Mouse (Mus musculus) CD8-positive naive resting alpha-beta T cell, adult 2 months (primary cell): ENCODE results near the gene Arl14.
A peak's percentile ranks its signal among the peaks of the same experiment; 100 is the strongest.

Source experiments
- DNase-seq, 2 experiments: peaks; one replicate each; pipeline ENCODE4 v3.0.0; 2022; ENCODE audit warnings: low read depth in 2 of 2, low spot score in 2 of 2

Gene Arl14

DNA sequence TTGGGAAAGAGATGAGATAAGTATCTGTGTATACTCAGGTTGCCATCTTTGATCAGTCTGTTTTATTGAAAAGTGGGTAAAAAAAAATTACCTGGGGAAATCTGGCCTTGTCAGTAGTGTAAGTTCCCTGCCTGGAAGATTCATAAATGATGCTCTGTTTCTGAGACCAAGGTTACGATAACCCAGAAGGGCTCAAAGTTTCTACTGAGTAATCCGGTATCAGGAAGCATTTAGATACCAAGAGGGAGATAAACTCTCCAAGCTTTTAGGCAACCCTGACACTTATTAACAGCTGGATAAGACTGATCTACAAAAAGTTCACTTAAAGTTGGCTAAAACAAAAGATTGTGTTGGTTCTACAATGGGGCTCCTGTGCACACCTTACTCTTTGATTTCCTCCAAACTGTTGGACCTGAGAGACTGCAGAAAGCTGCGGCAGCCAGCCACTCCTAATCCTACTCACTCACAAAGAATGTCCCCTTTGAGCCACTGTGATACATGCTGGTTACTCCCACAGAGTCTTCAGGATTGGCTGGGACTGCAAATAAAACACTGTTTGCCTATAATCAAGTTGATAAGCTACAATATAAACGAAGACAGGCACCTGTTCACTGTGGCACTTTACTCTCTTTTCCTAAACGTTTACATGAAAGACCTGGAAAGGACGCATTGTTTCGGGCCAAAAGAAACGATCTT lies at the start of gene Arl14:
Arl14 (plus strand) TSS at position 614 of the 696 bp plus-strand sequence.
- no peak for DNase-seq

DNA sequence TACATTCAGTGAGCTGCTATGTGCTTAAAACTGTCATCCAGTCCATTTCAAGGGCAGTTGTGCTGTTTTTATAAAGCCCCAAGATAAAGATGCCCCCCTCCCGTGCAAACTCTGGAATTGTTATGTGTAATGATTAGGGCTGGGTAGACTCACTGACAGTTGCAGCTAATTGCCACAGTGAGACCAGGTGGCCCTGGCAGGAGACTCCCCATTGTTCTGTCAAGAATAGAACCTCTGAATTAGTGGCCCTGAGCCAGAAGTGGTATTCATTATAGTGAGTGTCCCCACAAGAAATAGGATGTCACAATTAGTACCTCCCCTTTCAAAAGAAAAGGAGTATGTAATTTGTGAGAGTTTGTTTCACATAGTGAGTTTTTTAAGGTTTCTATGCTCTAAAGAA lies 47.0 kb upstream of the Arl14 start:
- no peak for DNase-seq

DNA sequence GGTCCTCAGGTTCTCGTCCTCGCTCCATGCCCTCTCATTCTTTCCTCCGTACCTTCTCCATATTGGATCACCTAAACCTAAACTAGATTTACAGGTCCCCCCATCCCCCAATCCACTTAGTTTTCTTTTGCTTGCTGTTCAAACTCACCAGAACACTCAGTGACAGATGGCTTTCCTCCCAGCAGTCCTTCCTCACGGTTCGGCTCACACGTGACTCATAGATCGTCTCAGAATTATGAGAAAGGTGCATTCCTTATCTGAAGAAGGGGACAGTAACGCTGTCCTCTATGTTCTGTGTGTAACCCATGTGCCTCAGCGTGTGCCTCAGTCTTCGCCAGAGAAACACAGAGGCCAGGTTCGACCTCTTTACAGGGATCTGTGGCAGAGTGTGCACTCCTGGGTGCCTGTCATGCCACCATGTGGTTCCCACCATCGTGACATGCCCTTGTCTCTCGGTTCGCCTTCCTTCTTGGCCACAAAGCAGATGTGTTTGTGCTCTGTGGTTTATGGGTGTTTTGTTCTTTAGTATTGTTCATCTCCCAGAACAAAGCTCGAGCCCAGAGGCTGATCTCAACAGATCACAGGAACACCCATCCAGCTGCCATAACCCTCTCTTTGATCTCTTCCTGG lies 44.9 kb upstream of the Arl14 start:
- DNase-seq: peak; percentile 84 to 88

DNA sequence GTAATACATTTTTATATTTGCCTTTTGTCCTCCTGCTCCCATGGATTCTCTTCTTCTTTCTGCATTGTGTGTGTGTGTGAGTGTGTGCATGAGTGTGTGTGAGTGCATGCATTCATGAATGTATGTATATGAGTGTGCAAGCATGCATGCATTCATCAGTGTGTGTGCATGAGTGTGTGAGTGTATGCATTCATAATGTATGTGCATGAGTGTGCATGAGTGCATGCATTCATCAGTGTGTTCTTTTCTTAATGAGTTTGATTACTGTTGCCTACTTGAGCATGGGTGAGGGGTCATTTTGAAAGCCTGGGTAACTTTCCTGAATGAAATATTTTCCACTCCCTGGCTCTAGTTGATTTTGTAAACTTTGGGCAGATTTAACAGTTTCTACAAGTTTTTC lies 44.3 kb upstream of the Arl14 start:
- no peak for DNase-seq

DNA sequence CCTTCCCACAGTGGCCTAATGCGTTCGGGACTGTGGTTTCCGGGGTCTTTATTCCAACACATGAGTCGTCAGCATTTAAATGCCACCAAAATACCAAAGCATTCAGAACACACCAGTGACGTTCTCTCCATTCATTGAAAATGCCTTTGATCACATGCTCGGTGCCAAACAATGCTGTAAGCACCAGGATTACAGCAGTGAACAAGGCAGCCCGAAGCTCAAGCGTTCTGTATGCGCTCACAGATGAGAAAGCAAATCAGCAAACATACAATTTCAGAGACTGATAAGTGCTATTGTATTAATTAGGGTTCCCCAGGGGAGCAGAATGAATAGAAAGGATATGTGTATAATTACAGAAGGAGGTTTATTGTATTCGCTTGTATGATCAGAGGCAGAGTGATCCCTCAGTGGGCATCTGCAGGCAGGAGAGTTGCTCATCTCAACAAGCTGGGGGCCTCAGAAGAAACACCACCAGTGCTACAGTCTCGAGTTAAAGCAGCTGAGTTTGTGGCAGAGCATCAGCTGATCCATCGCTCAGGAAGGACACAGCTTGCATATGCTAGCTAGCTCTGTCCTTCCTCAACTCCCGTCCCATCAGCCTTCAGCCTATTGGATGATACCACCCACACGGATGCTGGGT lies 43.7 kb upstream of the Arl14 start:
- DNase-seq: no peak

DNA sequence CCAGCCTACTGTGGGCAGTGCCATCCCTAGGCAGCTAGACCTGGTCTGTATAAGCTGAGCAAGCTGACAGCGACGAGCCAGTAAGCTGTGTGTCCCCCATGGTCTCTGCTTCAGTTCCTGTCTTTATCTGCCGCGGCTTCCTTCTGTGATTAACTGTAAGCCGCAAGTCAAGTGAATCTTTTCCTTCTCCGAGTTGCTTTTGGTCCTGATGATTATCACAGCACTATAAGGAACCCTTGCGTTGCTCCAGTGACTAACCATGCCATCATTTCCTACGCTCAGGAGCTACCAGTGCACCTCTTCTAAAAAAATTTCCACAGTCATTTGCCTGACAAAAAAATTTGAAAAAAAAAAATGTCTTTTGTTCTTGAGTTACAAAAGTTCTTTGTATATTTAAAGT lies 40.7 kb upstream of the Arl14 start:
- no peak for DNase-seq

DNA sequence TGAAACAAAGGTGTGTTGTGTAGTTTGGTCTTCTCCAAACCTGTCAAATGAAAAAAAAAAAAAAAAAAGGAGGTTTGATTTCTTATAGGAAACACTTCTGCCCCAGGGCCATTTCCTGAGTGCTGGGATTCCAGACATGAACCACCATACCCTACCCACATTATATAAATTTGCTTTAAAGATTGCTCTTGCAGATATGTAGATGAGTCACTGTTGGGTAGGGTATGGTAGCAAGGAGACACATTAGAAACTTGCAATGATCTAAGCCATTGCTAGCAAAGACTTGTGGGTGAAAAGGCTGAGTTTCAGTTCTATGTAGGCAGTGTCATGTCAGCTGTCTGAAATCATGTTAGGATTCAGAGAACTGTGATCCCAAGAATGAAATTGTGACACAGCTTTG lies 40.0 kb upstream of the Arl14 start:
- no peak for DNase-seq

DNA sequence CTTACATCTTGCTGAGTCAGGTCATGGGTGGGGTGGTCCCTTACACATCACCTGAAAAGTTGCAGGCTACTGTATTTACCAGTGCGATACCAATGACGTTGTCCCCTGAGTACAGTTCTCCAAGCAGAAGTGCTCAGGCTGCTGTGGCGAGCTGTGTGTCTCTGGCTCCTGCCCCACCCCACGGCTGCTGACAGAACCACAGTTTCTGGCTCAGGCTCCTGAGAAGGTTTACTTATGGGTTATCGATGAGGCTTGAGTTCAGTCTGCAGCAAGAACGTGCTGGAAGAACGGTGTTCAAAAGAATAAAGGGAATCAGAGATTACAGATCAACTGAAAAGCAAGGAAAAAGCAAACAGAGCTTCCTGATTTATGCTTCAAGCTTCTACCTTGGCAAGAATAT lies 37.0 kb upstream of the Arl14 start:
- no peak for DNase-seq

DNA sequence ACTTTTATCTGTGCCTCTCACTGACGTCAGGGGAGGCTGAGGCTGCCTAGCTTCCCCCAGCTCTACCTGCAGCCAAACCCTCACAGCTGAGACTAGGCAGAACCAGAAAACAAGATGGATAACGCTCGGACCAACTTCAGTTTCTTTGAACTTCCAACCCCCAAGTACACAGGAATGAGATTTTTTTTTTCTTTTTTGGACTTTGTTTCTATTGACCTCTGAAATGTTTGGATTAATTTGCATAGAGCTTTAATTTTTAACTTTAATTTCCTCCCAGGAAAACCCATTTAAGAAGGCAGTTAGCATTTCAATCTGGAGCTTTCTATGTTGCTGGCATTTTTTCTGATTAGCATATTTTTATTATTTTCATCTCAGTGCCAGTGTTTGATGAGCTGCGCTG lies 36.2 kb upstream of the Arl14 start:
- no peak for DNase-seq

DNA sequence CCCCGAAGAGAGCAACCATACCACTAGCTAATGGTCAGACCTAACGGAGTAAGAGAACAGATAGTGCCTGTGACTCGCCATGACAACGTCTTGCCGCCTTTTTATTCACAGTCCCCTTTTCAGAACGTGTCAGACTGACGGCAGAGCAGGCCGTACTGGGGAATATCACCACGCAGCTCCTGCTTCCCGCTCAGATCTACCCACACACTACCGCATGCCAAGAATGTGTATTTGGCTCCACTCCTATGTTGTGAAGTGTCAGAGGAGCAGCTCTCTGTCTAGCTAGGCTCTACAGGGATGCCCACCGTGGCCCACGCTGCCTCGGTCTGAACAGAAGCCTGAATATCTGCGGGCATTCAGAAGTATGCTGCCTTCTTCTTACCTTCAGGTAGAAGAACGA lies 35.6 kb upstream of the Arl14 start:
- DNase-seq: no peak

DNA sequence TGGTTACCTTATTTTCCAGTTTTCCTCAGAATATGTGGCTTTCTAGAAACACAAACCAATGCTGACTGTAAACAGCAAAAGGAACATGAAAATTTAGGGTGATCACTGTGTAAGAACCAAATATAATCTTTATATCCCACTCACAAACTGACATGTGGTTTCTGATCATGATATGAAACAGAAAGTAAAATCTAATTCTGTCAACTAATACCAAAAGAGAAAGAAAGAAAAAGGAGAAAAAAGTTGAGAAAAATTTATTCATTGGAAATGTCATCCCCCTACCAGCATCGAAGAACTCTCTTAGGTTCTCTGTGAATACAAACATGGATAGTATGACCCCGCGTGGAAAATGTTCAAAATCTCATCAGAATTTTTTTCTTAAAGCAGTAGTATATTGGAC lies 29.2 kb upstream of the Arl14 start:
- DNase-seq: no peak

DNA sequence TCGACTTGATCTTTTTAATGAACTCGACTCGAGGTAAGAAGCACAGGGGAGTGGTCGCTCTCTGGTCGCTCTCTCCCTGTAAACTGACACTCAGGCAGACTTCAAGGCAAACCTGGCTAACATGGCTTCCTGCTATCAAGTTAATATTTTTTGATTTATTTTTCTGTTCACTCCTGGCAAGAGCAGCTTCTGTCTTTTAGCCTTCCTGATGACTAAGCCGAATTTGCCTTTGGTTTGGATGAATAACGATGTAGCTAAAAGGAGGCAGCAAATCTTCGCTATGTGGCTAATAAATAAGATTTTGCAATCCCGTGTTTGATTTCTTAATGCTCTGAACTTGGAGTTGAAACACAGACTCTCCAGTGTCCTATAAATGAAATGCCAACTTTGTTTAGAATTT lies 27.7 kb upstream of the Arl14 start:
- no peak for DNase-seq

DNA sequence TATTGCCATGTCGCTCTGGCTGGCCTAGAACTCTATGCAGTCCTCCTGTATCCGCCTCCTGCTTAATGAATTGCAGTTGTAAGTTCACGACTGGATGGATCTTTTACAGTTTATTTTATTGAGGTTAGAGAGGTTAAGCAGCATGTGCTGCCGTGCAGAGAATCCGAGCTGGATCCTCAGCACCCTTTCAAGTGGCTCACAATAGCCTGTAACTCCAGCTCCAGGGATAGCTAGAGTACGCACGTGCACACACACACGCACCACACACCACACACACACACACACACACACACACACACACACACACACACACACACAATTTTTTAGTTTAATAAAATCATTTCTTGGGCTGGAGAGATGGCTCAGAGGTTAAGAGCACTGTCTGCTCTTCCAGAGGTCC lies 27.0 kb upstream of the Arl14 start:
- no peak for DNase-seq

DNA sequence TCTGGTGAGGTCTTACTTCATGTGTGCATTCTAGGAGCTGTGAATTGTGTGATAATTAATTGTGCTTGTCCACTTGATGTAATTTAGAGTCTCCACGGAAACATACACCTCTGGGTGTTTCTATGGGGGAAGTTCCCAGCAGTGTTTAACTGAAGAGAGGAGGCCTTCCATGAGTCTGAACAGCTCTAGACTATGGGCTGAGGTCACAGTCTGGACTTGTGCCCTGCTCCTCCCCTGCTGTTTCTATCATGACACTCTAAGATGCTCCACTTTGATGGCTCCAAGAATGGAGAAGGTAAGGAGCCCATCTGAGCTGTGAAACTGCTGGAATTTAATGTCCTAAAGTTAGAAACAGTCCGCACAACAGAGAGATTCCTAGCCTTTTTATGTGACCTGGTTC lies 24.1 kb upstream of the Arl14 start:
- DNase-seq: no peak

DNA sequence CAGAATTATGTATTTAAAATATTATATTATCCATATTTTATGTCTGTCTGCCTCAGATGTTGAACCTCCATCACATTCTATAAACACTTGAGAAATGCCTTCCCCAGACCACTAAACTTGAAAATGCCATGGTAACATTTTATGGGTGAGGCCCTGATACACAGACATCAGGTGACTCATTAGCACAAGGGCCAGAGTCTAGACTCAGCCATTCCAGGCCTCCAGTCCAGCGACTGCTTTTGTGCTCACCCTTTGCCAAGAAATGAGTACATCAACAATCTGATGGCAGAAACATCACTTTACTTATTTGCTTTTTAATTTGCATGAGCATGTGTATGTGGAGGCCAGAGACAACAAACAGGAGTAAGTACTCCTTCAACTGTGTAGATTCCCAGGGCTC lies 22.0 kb upstream of the Arl14 start:
- DNase-seq: no peak

DNA sequence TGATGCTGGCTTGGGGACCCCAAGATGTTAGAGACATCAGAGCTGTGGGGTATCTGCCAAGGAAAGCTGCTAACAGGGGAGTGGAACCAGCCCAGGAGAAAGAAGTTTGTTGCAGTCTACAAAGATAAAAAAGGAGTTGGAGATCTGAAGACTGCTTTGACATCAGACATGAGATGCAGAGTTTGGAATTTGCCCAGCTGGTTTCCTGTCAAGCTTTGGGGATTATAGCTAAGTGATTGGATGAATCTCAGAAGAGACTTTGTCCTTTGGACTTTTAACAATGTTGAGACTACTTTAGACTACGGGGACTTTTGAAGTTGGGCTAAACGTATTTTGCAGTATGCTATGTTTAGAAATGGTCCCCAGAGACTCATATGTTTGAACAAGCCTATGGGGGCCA lies 21.0 kb upstream of the Arl14 start:
- no peak for DNase-seq

DNA sequence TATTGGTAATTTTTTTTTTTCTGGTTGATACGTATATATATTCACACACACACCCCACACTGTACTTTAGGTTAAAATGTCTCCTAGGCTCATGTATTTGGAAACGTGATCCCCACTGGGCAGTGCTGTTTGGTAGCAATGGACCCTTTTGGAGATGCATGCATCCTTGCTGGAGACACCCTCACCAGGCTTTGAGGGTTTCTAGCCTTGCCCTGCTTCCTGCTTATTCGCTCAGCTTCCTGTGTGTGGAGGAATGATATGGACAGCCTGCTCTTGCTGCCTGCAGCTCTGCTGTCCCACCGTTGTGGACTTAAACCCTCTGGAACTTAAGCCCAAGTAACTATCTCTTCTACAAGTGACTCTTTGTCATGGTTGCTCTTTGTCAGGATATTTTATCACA lies 19.3 kb upstream of the Arl14 start:
- no peak for DNase-seq

DNA sequence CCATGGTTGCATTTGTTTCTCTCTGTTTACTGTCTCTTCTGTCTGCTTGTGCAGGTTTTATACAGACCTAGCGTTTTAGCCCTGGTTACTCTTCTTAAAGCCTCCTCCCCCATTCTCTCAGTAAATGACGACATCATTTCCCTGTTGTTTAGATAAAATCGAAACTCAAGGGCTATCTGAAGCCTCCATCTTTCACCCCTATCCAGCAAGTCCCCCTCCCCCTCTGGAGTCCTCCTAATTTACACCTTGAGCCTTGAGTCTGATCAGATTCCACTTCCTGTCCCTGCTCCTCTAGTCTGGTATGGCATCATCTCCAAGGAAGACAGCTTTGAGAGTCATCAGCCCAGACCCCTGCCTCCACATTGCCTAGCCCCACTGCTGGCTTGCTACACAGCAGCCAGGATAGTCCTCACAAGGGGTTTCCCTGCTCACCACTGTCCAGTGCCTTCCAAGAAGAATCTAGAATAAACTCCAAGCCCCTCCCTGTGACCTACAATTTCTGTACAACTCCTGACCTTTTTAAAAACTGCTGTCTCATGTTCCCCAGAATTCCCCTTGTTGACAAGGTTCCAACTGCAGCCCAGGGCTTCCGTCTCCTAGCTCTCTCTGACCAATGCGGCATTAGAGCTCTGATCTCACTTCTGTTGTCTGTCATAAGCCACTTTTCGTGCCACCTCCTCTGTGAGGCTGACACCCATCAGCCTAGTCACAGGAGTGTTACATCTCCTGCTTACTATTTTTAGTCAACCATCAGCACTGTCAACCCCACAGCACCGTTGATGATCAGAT lies 16.8 kb upstream of the Arl14 start:
- DNase-seq: peak; percentile 8 to 37

DNA sequence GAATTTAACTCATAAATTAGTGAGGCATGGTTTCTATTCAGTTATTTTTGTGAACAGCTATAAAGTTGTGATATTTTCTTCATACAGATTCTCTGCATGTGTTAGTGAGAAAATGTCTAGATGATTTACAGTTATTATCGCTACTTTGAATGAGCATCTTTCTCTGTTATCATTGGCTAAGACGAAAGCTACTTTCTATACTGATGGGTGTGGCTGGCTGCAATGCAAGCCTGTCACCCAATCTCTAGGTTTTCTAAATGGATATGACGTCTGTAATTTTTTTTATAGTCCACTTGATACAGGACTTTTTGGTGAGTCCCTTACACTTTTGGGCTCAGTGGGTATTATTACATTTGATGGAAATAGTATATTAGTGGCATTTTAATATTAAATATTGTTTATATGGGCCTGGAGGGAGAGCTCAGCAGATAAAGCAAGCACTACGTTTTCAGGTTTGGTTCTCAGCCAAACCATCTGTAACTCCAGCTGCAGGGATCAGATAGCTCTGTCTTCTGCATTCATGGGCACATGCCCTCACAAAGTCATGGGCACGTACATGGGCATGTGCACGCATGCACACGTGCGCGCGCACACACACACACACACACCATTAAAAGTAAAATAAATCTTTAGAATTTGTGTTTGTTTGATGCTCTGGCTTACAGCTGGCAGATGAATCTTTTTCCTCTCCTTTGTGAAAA lies 15.9 kb upstream of the Arl14 start:
- DNase-seq: no peak

DNA sequence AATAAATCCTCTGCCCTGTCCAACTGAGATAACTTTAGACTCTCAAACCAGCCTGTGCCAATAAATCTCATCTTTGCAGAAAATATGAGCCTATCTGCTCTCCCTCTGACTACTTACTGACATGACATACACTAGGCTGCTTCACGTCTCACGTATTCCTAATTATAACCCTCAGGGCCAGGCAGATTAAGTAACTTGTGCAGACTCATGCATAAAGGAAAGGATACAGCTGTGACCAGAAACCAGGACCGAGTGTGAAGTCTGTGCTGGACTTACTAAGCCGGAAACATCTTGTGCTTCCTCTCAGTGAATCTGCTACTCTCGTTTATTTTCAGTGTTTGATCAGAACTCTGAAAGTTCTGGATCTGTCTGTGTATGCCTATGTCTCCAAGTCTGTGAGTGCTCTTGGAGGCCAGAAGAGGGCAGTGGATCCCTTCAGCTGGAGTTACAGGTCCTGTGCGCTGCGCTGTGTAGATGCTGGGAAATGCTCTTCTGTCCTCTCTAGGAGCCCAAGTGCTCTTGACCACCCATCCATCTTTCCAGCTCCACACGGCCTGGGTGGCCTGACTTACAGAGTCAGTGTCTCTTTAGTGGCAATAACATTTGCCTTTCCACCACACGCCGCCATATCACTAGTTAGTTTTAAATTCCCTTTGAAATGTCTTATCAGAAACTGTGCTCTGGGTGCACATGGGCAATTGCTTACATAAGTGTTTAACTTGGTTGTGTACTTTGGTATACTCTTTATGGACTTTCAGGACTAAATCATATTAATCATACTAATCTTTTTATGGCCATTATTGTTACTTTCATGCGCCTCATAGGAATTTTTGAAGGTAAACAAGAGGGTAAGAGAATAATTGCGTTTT lies 13.5 kb upstream of the Arl14 start:
- no peak for DNase-seq
